Mouse (Mus musculus) brain, embryonic 18.5 days (tissue): ENCODE data around the gene Ucp2.
A peak's percentile ranks its signal among the peaks of the same experiment; 100 is the strongest.

Experiments
- DNase-seq: peaks from one replicate; pipeline ENCODE4 v3.0.0-alpha.2; 2012; ENCODE audit warnings: low read depth, low spot score

Ucp2 gene

GRCm38 (mm10) chr7:100503076-100503475 lies 9.9 kb downstream of the Ucp2 start:
- no peak for DNase-seq

GRCm38 (mm10) chr7:100504740-100505487 lies 11.8 kb downstream of the Ucp2 start:
- no peak for DNase-seq

GRCm38 (mm10) chr7:100506494-100506893 lies 13.4 kb downstream of the Ucp2 start:
- DNase-seq = no peak

GRCm38 (mm10) chr7:100508670-100509069 lies 15.5 kb downstream of the Ucp2 start:
- no peak for DNase-seq

- DNase-seq = no peak
Observed at GRCm38 (mm10) chr7:100511602-100512001, 18.5 kb downstream of the Ucp2 start.

GRCm38 (mm10) chr7:100514573-100514972 lies 21.4 kb downstream of the Ucp2 start, which contains the start of gene Dnajb13:
Dnajb13 (minus strand) TSS chr7:100514960.
- no peak for DNase-seq

GRCm38 (mm10) chr7:100520204-100520603 lies 27.1 kb downstream of the Ucp2 start:
- no peak for DNase-seq

GRCm38 (mm10) chr7:100520663-100521285 lies 27.6 kb downstream of the Ucp2 start:
- DNase-seq = no peak

GRCm38 (mm10) chr7:100522222-100522621 lies 29.1 kb downstream of the Ucp2 start:
- DNase-seq = no peak

- DNase-seq = no peak
Observed at GRCm38 (mm10) chr7:100524669-100525068, 31.5 kb downstream of the Ucp2 start.

GRCm38 (mm10) chr7:100530766-100531165 lies 37.6 kb downstream of the Ucp2 start:
- DNase-seq = no peak

- no peak for DNase-seq
Observed at GRCm38 (mm10) chr7:100533503-100533902, 40.4 kb downstream of the Ucp2 start.

- DNase-seq = no peak
Observed at GRCm38 (mm10) chr7:100534216-100534615, 41.1 kb downstream of the Ucp2 start.

- DNase-seq = no peak
Observed at GRCm38 (mm10) chr7:100535831-100536230, 42.7 kb downstream of the Ucp2 start.

GRCm38 (mm10) chr7:100536804-100537518 lies 43.8 kb downstream of the Ucp2 start, which contains the start of gene Coa4:
Coa4 (plus strand) TSS chr7:100537071.
- peak; percentile 95 for DNase-seq

GRCm38 (mm10) chr7:100537519-100537902 lies 44.4 kb downstream of the Ucp2 start:
- DNase-seq = no peak

GRCm38 (mm10) chr7:100539516-100539915 lies 46.4 kb downstream of the Ucp2 start:
- no peak for DNase-seq

GRCm38 (mm10) chr7:100544437-100544836 lies 51.3 kb downstream of the Ucp2 start:
- no peak for DNase-seq

GRCm38 (mm10) chr7:100547631-100548030 lies 54.5 kb downstream of the Ucp2 start:
- no peak for DNase-seq

- DNase-seq = no peak
Observed at GRCm38 (mm10) chr7:100549796-100550195, 56.7 kb downstream of the Ucp2 start.

GRCm38 (mm10) chr7:100550338-100551007 lies 57.3 kb downstream of the Ucp2 start:
- no peak for DNase-seq
